Mouse (Mus musculus) left cerebral cortex, adult 18-20 months (tissue): Measurements from ENCODE around the gene Hexa. TPM values are rescaled to one million over a fixed set of nuclear protein-coding genes. Genes with fewer than 3 reads are reported as not detected.

Experiments
- DNase-seq, 2 experiments: peaks; one replicate each; pipeline ENCODE4 v3.0.0; 2021 to 2022; ENCODE audit warnings: low spot score in 2 of 2, mixed read lengths in 1 of 2
- long read RNA-seq, 2 experiments: library from polyadenylated mRNA; stranded (forward); transcript quantifications; one replicate each; pipeline ENCODE4 v2.0.0; 2021
- total RNA-seq, 2 experiments: library from RNA; stranded (reverse); gene quantifications; 2 replicates each; pipeline ENCODE4 v1.2.3; 2021

The Hexa gene
- 10 to 100 TPM; 48.4 to 54.1 TPM for total RNA-seq
- long read RNA-seq, experiment 1, transcript Hexa-201 (14 exons, 1,996 nt), result major isoform, 61 of 77 reads
- long read RNA-seq, experiment 1, partial matches to known transcripts, result 7 of 77 reads
- long read RNA-seq, experiment 1, other reads (novel, unspliced or antisense), result 9 of 77 reads
- long read RNA-seq, experiment 2, transcript Hexa-201 (14 exons, 1,996 nt), result major isoform, 40 of 49 reads
- long read RNA-seq, experiment 2, partial matches to known transcripts, result 3 of 49 reads
- long read RNA-seq, experiment 2, other reads (novel, unspliced or antisense), result 6 of 49 reads

- DNase-seq, result peak; percentile 77 to 84
These were observed at the start of gene Hexa, which contains the start of gene Tmem202 for GRCm38 (mm10) chr9:59539441-59540137. Gene Hexa, plus strand, starts transcription at chr9:59539540. Gene Tmem202, minus strand, starts transcription at chr9:59539847.

- no peak for DNase-seq
These were observed 31.2 kb upstream of the Hexa start for GRCm38 (mm10) chr9:59508146-59508545.

- DNase-seq, result no peak
These were observed 27.0 kb upstream of the Hexa start for GRCm38 (mm10) chr9:59512381-59512780.

- no peak for DNase-seq
These were observed 24.3 kb upstream of the Hexa start for GRCm38 (mm10) chr9:59515069-59515468.

GRCm38 (mm10) chr9:59517127-59517526, 22.2 kb upstream of the Hexa start:
- DNase-seq, result no peak

- peak; percentile 18 to 27 for DNase-seq
These were observed 20.4 kb upstream of the Hexa start for GRCm38 (mm10) chr9:59518976-59519375.

- no peak for DNase-seq
These were observed 19.9 kb upstream of the Hexa start for GRCm38 (mm10) chr9:59519396-59519795.

- no peak for DNase-seq
These were observed 16.4 kb upstream of the Hexa start for GRCm38 (mm10) chr9:59522906-59523305.

GRCm38 (mm10) chr9:59526727-59527126, 12.6 kb upstream of the Hexa start:
- DNase-seq, result no peak

- no peak for DNase-seq
These were observed 11.8 kb upstream of the Hexa start for GRCm38 (mm10) chr9:59527580-59527979.

GRCm38 (mm10) chr9:59528274-59528673, 11.1 kb upstream of the Hexa start:
- no peak for DNase-seq

GRCm38 (mm10) chr9:59531645-59532044, 7.7 kb upstream of the Hexa start:
- DNase-seq, result no peak

GRCm38 (mm10) chr9:59533422-59533821, 5.9 kb upstream of the Hexa start:
- DNase-seq, result no peak

GRCm38 (mm10) chr9:59533889-59534288, 5.5 kb upstream of the Hexa start:
- no peak for DNase-seq

GRCm38 (mm10) chr9:59537651-59538050, 1.7 kb upstream of the Hexa start:
- DNase-seq, result no peak

- DNase-seq, result no peak
These were observed 2.3 kb downstream of the Hexa start for GRCm38 (mm10) chr9:59541617-59542016.

GRCm38 (mm10) chr9:59542766-59543324, 3.5 kb downstream of the Hexa start:
- no peak for DNase-seq

- DNase-seq, result no peak
These were observed 5.4 kb downstream of the Hexa start for GRCm38 (mm10) chr9:59544739-59545138.

- DNase-seq, result no peak
These were observed 8.5 kb downstream of the Hexa start for GRCm38 (mm10) chr9:59547869-59548268.

GRCm38 (mm10) chr9:59548961-59549487, 9.7 kb downstream of the Hexa start:
- DNase-seq, result no peak

- DNase-seq, result no peak
These were observed 10.7 kb downstream of the Hexa start for GRCm38 (mm10) chr9:59550077-59550476.

- DNase-seq, result no peak
These were observed 11.7 kb downstream of the Hexa start for GRCm38 (mm10) chr9:59551017-59551416.
